Mouse (Mus musculus) c-Kit-positive CD71-negative TER-119-negative erythroid progenitor cells, embryonic 14.5 days (primary cell): ENCODE data around the gene Uba1.
"Not testable (repeated sequence)": the region's sequence is repeated elsewhere in the genome, so short reads cannot be mapped to it uniquely, and the experiment has no call there.

ENCODE experiments used
- DNase-seq: peaks from one replicate; pipeline ENCODE4 v3.0.0-alpha.2; 2013; ENCODE audit warnings: low read depth

The Uba1 gene

GRCm38 (mm10) chrX:20728681-20729080 lies 70.6 kb downstream of the Uba1 start:
- no peak for DNase-seq

- DNase-seq, result not testable (repeated sequence)
Observed at GRCm38 (mm10) chrX:20730048-20730447, 71.9 kb downstream of the Uba1 start.
